Mouse (Mus musculus) hindbrain, embryonic 12.5 days (tissue): ENCODE results near the gene Mical2. TPM values are rescaled to one million over a fixed set of nuclear protein-coding genes. Genes with fewer than 3 reads are reported as not detected.

Experiments used
- ATAC-seq: fragments of 200-750 bp; cut with Nextera tagmentation; 2 replicates; pipeline ENCODE4 v1.8.0; 2017; ENCODE audit warnings: moderate TSS enrichment; ENCODE audit not compliant: low FRiP score
- H3K27ac ChIP-seq: fragments of 300-500 bp; sonication (generic); 2 replicates; pipeline ENCODE4 v1.5.1; 2016; ENCODE audit warnings: mild to moderate bottlenecking
- H3K27me3 ChIP-seq: fragments of 300-500 bp; sonication (generic); 2 replicates; pipeline ENCODE4 v1.6.1; 2016; ENCODE audit warnings: mild to moderate bottlenecking
- H3K36me3 ChIP-seq: fragments of 300-500 bp; sonication (generic); 2 replicates; pipeline ENCODE4 v1.6.1; 2016; ENCODE audit warnings: mild to moderate bottlenecking
- H3K4me1 ChIP-seq: fragments of 300-500 bp; sonication (generic); 2 replicates; pipeline ENCODE4 v1.6.1; 2016
- H3K4me2 ChIP-seq: fragments of 300-500 bp; sonication (generic); replicated peaks from 2 replicates; pipeline ENCODE4 v1.6.1; 2016; ENCODE audit warnings: mild to moderate bottlenecking
- H3K4me3 ChIP-seq: fragments of 300-500 bp; sonication (generic); 2 replicates; pipeline ENCODE4 v1.5.1; 2016; ENCODE audit warnings: mild to moderate bottlenecking
- H3K9ac ChIP-seq: fragments of 300-500 bp; sonication (generic); 2 replicates; pipeline ENCODE4 v1.6.1; 2016; ENCODE audit warnings: mild to moderate bottlenecking, moderate library complexity
- H3K9me3 ChIP-seq: fragments of 300-500 bp; sonication (generic); replicated peaks from 2 replicates; pipeline ENCODE4 v1.6.1; 2016; ENCODE audit warnings: mild to moderate bottlenecking
- WGBS: fragments of 180-500 bp; shearing (Covaris S2); methylation state at CpG from one replicate; pipeline ENCODE4 v1.1.7; 2016; 5-methylcytosine and 5-hydroxymethylcytosine counted together
- polyA plus RNA-seq: library from polyadenylated mRNA; unstranded; fragments of >200 nt; fragmentation: Nextera tagmentation; extraction: Ambion mirVana; gene quantifications from 2 replicates; pipeline ENCODE4 v1.2.1, GENCODE M21; 2016

Mical2 gene
- polyA plus RNA-seq, 1 experiment from 2014 or later = 1.6 TPM

DNA sequence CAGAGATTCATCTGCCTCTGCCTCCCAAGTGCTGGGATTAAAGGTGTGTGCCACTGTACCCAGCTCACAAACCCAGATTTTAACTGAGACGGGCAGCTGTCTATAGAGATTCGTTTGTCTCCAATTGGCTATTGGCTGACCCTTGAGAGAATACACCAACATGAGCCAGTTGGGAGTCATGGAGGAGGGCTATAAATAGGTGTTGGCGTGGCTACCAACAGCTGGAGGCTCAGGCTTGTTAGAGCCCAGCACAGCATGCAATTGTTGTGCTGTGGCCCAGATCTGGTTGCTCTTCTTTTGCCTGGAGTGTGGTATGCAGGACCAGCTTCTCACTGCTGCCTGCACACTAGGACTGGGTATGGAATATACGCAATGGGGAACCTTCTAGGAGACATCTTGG lies 8.8 kb downstream of the Mical2 start:
- no peak overlapping the region for H3K4me2 ChIP-seq
- 69% methylated on average over 4 of the region's 4 CpGs for WGBS

DNA sequence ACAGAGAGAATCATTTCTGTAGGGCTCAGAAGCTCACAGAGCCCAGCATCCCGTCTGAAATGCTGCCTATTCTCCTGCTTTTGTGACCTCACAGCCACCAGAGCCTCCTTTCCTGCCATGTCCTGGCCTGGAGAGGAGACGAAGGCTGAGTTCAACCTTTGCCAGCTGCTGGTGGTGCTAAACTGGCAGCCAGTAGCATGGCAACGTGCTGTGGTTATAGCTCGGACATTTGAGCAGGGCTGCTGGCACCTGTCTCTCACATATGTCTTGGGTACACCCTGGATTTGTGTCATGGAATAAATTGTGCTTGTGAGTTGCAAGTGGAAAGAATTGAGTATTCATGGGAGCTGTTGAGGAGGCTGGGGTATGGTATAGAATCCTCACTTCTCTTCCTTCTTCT lies 9.8 kb downstream of the Mical2 start:
- no peak for ATAC-seq
- WGBS = 84% methylated on average over 4 of the region's 4 CpGs
- H3K4me1 ChIP-seq = peaks cover 21% of the 10 kb centered on the region

More for the DNA sequence above, 8.8 kb downstream of the Mical2 start:
- Histone ChIP-seq H3K27ac (no peak overlapping the region), H3K9ac (no peak overlapping the region), H3K36me3 (no peaks in the 10 kb centered on the region), H3K9me3 (no peaks in the 10 kb centered on the region), H3K4me3 (no peak overlapping the region), H3K4me1 (peaks cover 21% of the 10 kb centered on the region), H3K27me3 (no peaks in the 10 kb centered on the region)
- no peak for ATAC-seq

DNA sequence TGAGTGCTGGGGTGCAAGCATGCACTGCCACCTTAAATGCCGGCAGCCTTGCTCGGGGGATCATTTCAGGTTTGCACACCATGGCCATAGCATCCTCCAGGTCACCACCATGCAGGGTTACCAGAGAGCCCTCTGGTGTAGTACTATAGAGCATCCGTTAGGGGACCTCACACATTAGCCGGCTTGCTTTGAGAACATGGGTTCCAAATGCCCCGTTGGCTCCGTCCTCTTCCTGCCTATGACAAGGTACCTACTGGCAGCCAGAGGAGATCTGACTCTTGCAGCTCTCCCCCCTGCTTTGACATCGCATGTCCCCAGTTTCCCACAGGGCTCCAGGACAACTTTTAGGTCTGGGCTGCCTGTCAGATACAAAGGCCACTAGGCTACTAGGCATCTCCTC lies 11.6 kb downstream of the Mical2 start:
- H3K9ac ChIP-seq = no peak overlapping the region
- 85% methylated on average over 7 of the region's 7 CpGs for WGBS
- H3K9me3 ChIP-seq = no peaks in the 10 kb centered on the region
- peaks cover 21% of the 10 kb centered on the region for H3K4me1 ChIP-seq
- no peaks in the 10 kb centered on the region for H3K27me3 ChIP-seq
- H3K4me3 ChIP-seq = no peak overlapping the region
- no peak for ATAC-seq
- H3K36me3 ChIP-seq = no peaks in the 10 kb centered on the region
- no peak overlapping the region for H3K4me2 ChIP-seq
- no peak overlapping the region for H3K27ac ChIP-seq

More for the DNA sequence above, 9.8 kb downstream of the Mical2 start:
- H3K27me3 ChIP-seq = no peaks in the 10 kb centered on the region
- no peaks in the 10 kb centered on the region for H3K36me3 ChIP-seq
- no peak overlapping the region for H3K4me2 ChIP-seq
- H3K9me3 ChIP-seq = no peaks in the 10 kb centered on the region
- H3K4me3 ChIP-seq = no peak overlapping the region
- H3K9ac ChIP-seq = no peak overlapping the region
- no peak overlapping the region for H3K27ac ChIP-seq

DNA sequence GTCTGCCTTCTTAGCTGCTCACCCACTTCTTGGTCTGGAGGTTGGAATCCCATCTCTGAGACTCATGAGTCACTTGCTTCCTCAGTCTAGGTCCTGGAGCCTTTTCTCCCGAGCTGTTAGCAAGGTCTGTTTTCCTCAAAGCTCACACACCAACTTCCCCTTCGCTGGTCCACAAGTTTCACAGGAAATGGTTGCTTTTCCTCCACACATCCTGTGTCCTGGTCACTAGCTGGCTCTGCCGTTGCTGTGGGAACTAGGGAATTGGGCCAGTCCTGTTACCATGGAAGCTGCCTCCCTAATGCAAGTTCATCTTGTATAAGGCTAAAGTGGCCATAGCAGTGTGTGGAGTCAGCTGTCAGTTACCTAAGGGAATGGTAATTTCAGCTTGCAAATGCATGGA lies 12.2 kb downstream of the Mical2 start:
- Histone ChIP-seq H3K9me3 (peaks cover 4% of the 10 kb centered on the region), H3K9ac (no peak overlapping the region), H3K36me3 (no peaks in the 10 kb centered on the region), H3K4me3 (no peak overlapping the region), H3K4me1 (peaks cover 21% of the 10 kb centered on the region), H3K27ac (no peak overlapping the region), H3K27me3 (no peaks in the 10 kb centered on the region), H3K4me2 (no peak overlapping the region)
- WGBS = 61% methylated on average over 3 of the region's 3 CpGs
- ATAC-seq = no peak

DNA sequence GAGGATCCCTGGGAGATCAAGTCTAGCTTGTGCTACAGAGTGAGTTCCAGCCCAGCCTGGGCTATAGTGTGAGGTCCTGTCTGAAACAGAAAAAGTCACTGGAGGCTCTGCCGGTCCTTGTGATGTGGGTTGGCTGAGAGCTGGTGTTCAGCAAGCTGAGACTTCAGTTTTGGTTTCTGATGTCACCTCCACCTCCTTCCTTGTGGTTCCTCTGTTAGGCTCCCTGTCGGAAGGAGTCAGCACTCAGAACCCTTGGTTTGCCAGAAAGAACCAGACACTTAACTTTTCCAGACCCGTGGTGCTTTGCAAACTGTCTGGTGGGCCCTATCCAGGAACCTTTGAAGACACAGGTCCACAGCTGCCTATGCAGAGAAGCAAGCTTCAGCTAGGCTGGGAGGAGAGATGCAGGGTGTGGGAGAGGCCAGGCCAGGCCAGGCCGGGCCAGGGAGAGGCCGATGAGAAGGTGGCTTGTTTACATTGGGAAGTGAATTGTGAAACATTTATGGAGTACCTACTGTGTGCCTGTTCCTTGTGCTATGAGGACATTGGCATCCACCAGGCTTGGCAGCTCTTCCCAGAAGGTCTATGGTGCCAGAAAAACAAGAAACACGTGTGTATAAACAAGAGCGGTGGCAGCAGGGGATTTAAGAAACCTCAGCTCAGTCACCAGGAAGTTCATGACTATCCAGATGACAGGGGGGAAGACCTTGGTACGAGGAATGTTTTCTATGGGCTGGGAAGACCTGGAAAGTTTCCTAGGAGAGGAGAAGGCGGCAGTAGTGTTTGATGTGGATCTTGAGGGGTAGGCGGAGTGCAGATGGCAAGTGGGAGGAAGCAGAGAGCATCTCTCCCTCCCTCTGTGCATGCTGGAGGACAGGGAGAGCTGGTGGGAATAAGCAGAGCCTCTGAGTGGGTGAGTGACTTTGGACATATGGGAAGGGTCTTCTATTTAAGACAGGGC lies 13.4 kb downstream of the Mical2 start:
- H3K9me3 ChIP-seq = peaks cover 4% of the 10 kb centered on the region

DNA sequence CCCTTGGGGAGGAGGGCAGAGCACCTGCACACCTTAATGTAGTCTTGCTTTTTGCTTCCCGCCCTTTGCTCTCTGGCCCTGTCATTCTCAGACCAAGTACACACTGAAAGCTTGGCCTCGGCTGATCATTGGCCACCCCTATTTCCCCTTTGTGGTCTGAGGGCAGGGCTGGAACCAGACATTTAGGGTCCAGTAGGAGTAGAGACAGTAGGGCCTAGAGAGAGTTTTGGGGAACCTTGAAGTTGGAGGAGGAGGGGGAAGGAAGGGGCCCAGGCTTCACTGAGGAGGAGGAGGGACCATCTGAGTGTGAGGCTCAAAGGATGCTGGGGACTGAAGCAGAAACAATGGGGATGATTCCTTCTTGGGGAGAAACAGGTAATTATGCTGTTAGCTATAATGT lies 15.1 kb downstream of the Mical2 start:
- H3K9me3 ChIP-seq = peaks cover 4% of the 10 kb centered on the region
- no peak overlapping the region for H3K9ac ChIP-seq
- 84% methylated on average over 2 of the region's 2 CpGs for WGBS
- no peaks in the 10 kb centered on the region for H3K36me3 ChIP-seq
- no peak for ATAC-seq
- peaks cover 6% of the 10 kb centered on the region; the same call in 1 of the 2 replicates for H3K27me3 ChIP-seq
- H3K27ac ChIP-seq = no peak overlapping the region
- H3K4me2 ChIP-seq = no peak overlapping the region
- H3K4me1 ChIP-seq = peaks cover 12% of the 10 kb centered on the region; the same call in 1 of the 2 replicates
- no peak overlapping the region for H3K4me3 ChIP-seq

More for the DNA sequence above, 13.4 kb downstream of the Mical2 start:
- no peak for ATAC-seq
- H3K36me3 ChIP-seq = no peaks in the 10 kb centered on the region
- no peak overlapping the region for H3K4me3 ChIP-seq
- WGBS = 74% methylated on average over 10 of the region's 10 CpGs
- no peak overlapping the region for H3K4me2 ChIP-seq
- H3K4me1 ChIP-seq = peaks cover 10% of the 10 kb centered on the region
- H3K9ac ChIP-seq = no peak overlapping the region
- peaks cover 5% of the 10 kb centered on the region; the same call in 1 of the 2 replicates for H3K27me3 ChIP-seq
- no peak overlapping the region for H3K27ac ChIP-seq

DNA sequence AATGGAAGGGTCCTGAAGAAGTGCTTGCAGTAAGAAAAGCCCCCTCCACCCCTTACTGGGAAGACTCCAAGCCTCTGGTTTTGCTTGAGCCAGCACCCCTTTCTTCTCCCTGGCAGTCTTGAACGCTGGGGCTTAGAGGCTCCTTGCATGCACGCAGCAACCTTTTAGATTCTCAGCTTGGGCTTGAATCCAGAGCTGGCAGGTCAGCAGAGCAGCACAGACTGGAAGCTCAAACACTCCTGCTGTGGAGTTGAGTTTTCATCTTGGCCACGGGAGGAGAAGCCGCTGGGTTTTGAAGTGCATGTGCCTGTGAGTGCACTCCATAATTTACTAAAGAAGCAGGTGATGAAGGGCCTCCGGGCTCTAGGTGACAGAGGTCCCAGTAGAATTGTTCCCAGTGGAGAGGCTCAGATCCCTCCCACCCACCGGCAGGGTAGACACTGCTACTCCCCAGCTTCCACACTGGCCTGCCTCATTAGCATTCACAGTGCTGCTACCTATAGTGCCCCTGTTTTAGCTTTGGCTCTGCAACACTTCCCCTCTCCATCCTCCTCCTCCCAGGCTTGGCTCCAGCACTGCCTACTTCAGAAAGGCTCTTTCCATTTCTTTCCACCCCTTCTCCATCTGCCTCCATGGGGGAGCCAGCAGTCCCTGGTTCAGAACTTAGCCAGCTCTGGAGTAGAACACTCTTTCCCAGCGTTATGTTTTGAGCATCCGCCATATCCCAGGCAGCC lies 15.7 kb downstream of the Mical2 start:
- Histone ChIP-seq H3K27me3 (peaks cover 6% of the 10 kb centered on the region; the same call in 1 of the 2 replicates), H3K9ac (no peak overlapping the region), H3K36me3 (no peaks in the 10 kb centered on the region), H3K9me3 (peaks cover 4% of the 10 kb centered on the region), H3K4me2 (no peak overlapping the region), H3K4me3 (no peak overlapping the region), H3K27ac (no peak overlapping the region), H3K4me1 (peaks cover 12% of the 10 kb centered on the region; the same call in 1 of the 2 replicates)
- no peak for ATAC-seq
- WGBS = 57% methylated on average over 8 of the region's 8 CpGs

DNA sequence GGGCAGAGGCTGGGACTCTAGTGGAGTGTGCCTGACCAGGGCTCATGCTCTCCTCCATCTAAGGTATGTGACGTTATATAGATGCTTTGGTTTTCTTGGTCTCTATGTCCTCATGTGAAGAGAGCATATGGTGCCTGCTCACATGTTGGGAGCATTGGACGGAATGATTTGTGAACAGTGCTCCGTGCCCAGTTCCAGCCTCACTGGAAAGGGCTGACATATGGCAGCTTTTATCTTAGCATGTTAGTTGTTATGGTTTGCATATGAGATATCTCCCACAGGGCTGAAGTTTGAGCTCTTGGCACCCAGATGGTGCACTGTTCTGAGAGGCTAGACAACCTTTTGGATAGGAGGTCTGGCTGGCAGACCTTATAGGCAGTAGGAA lies 16.3 kb downstream of the Mical2 start:
- peaks cover 6% of the 10 kb centered on the region; the same call in 1 of the 2 replicates for H3K27me3 ChIP-seq
- H3K4me1 ChIP-seq = peaks cover 12% of the 10 kb centered on the region; the same call in 1 of the 2 replicates
- ATAC-seq = no peak
- H3K36me3 ChIP-seq = no peaks in the 10 kb centered on the region
- no peak overlapping the region for H3K9ac ChIP-seq
- no peak overlapping the region for H3K4me2 ChIP-seq
- H3K27ac ChIP-seq = no peak overlapping the region
- H3K9me3 ChIP-seq = peaks cover 4% of the 10 kb centered on the region
- 76% methylated on average over 3 of the region's 3 CpGs for WGBS
- no peak overlapping the region for H3K4me3 ChIP-seq

DNA sequence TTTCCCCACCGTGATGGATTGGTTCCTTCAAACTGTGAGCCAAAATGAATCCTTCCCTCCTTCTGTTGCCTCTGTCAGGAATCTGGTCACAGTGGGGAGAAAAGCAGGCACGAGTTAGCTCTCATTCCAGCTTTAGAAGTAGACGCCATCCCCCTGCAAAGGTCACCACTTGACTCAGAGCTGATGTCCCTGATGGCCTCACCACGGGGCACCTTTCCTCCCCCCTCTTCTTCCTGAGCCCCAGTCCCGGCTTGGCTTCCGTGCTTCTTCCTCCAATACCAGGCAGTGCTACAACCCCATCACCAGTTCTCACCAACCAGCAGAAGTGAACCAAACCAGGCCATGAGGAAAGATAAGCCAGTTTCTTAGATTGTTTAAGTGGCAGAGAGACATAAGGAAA lies 16.9 kb downstream of the Mical2 start:
- Histone ChIP-seq H3K4me2 (no peak overlapping the region), H3K9me3 (peaks cover 4% of the 10 kb centered on the region), H3K27ac (no peak overlapping the region), H3K4me1 (peaks cover 12% of the 10 kb centered on the region; the same call in 1 of the 2 replicates), H3K36me3 (no peaks in the 10 kb centered on the region), H3K4me3 (no peak overlapping the region), H3K9ac (no peak overlapping the region), H3K27me3 (peaks cover 6% of the 10 kb centered on the region; the same call in 1 of the 2 replicates)
- ATAC-seq = no peak
- WGBS = 79% methylated on average over 6 of the region's 6 CpGs

DNA sequence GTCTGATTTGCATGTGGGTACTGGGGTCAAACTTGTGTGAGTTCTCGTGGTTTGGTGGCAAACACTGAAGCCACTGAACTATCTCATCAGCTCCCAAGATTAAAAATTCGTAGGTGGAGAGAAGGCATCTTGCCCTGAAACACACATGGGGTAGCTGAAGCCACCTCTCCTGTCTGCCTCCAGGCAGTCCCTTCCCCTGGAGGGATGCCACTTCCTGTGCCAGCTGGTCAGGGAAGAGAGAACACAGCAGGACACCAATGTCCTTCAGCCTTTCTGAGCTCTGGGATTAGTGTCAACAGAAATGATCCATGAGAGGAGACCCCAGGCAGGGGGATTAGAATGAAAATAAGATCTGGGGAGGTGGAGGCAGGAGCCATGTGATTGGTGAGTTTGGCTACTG lies 18.4 kb downstream of the Mical2 start:
- no peak for ATAC-seq
- Histone ChIP-seq H3K36me3 (no peaks in the 10 kb centered on the region), H3K9me3 (peaks cover 4% of the 10 kb centered on the region), H3K4me1 (peaks cover 7% of the 10 kb centered on the region; the same call in 1 of the 2 replicates), H3K27ac (no peak overlapping the region), H3K9ac (no peak overlapping the region), H3K4me3 (no peak overlapping the region), H3K4me2 (no peak overlapping the region), H3K27me3 (peaks cover 6% of the 10 kb centered on the region; the same call in 1 of the 2 replicates)
- 63% methylated on average over 2 of the region's 2 CpGs for WGBS

DNA sequence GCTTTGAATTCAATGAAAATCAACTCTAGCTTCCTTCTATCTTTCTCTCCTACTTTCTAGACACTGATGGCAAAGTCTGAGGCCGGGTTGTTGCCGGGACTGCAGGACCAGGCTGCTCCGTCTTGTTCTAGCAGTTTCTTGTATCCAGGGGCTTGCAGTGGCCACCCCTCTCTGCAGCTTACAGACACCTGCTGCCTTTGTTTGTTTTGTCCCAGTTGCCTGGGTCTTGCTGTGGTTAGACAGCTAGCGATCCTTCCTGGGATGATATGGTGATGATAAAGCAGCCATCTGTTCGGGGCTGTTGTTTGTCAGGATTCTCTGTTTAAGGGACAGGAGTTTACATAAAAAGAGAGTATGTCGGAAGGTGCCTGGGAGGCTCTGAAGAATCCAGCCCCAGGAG lies 19.0 kb downstream of the Mical2 start:
- peaks cover 4% of the 10 kb centered on the region for H3K9me3 ChIP-seq
- H3K4me3 ChIP-seq = no peak overlapping the region
- no peak for ATAC-seq
- peaks cover 6% of the 10 kb centered on the region; the same call in 1 of the 2 replicates for H3K27me3 ChIP-seq
- WGBS = 26% methylated on average over 6 of the region's 6 CpGs
- no peak overlapping the region for H3K9ac ChIP-seq
- no peaks in the 10 kb centered on the region for H3K36me3 ChIP-seq
- no peak overlapping the region for H3K27ac ChIP-seq
- H3K4me1 ChIP-seq = peaks cover 7% of the 10 kb centered on the region; the same call in 1 of the 2 replicates
- no peak overlapping the region for H3K4me2 ChIP-seq

DNA sequence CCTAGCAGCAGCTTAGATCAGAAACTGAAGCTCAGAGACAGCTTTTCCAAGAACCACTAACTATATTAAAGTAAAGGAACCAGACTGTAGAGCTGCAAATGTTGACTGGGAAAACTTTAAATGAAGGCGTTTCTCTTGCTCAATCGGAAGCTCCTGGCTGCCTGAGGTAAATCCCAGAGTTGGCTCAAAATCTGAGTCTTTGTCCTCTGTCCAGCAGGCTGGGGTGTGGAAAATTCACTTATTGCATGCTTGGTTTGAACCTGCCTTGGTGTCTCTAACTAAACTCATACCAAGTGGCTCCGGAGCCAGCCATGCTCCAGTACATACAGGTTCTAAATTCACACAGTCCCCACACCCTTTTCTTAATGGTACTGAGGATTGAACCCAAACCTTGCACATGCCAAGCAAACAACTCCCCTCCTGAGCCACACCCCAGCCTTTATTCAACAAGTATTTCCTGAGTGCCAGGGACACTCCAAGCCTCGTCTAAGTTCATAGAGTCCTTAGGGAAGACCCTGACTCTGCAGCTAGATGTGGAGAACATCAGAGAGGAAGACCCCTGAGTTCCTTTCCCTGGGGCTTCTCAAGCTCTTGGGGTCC lies 20.3 kb downstream of the Mical2 start:
- no peak overlapping the region for H3K27ac ChIP-seq
- H3K4me2 ChIP-seq = no peak overlapping the region
- peaks cover 7% of the 10 kb centered on the region; the same call in 1 of the 2 replicates for H3K4me1 ChIP-seq
- ATAC-seq = no peak
- H3K9me3 ChIP-seq = peaks cover 4% of the 10 kb centered on the region
- H3K27me3 ChIP-seq = peaks cover 6% of the 10 kb centered on the region; the same call in 1 of the 2 replicates
- no peaks in the 10 kb centered on the region for H3K36me3 ChIP-seq
- no peak overlapping the region for H3K9ac ChIP-seq
- 92% methylated on average over 4 of the region's 4 CpGs for WGBS
- H3K4me3 ChIP-seq = no peak overlapping the region
